Mouse (Mus musculus) ES-Bruce4 (cell line): ENCODE measurements around the gene Ccdc177.

Experiments
- EP300 ChIP-seq: IDR thresholded peaks from 2 replicates; pipeline ENCODE4 v1.6.1; 2011; ENCODE audit warnings: low read depth, low read length; ENCODE audit not compliant: insufficient read depth
- POLR2A ChIP-seq: IDR thresholded peaks from one replicate; pipeline ENCODE4 v1.8.1; 2011; ENCODE audit warnings: low read length; ENCODE audit not compliant: insufficient read depth

- TF ChIP-seq EP300 (no peak), POLR2A (no peak)
Measured at GRCm38 (mm10) chr12:80778188-80778936, 17.9 kb upstream of the Ccdc177 start.
